Mouse (Mus musculus): ENCODE measurements around the gene Ptprm. TPM values are rescaled to one million over a fixed set of nuclear protein-coding genes. Genes with fewer than 3 reads are reported as not detected.

Gene Ptprm
- total RNA-seq, 2 experiments from 2014 or later, result 0.19 to 0.60 TPM

GRCm38 (mm10) chr17:66711221-66712016 is 642.8 kb downstream of the Ptprm start:
- no peak for ATAC-seq (replicated peaks; ENCODE audit: low FRiP score, poor library complexity, severe bottlenecking)

- ATAC-seq (replicated peaks; ENCODE audit: low FRiP score, poor library complexity, severe bottlenecking), result no peak
Measured at GRCm38 (mm10) chr17:66710568-66710967, 643.7 kb downstream of the Ptprm start.

GRCm38 (mm10) chr17:66708748-66709147 is 645.5 kb downstream of the Ptprm start:
- no peak for ATAC-seq (replicated peaks; ENCODE audit: low FRiP score, poor library complexity, severe bottlenecking)

- no peak for ATAC-seq (replicated peaks; ENCODE audit: low FRiP score, poor library complexity, severe bottlenecking)
Measured at GRCm38 (mm10) chr17:66707684-66708083, 646.6 kb downstream of the Ptprm start.

GRCm38 (mm10) chr17:66701358-66702184 is 652.7 kb downstream of the Ptprm start:
- no peak for ATAC-seq (replicated peaks; ENCODE audit: low FRiP score, poor library complexity, severe bottlenecking)

GRCm38 (mm10) chr17:66699896-66700295 is 654.4 kb downstream of the Ptprm start:
- no peak for ATAC-seq (replicated peaks; ENCODE audit: low FRiP score, poor library complexity, severe bottlenecking)

GRCm38 (mm10) chr17:66697650-66698049 is 656.6 kb downstream of the Ptprm start:
- no peak for ATAC-seq (replicated peaks; ENCODE audit: low FRiP score, poor library complexity, severe bottlenecking)

- no peak for ATAC-seq (replicated peaks; ENCODE audit: low FRiP score, poor library complexity, severe bottlenecking)
Measured at GRCm38 (mm10) chr17:66696531-66697172, 657.6 kb downstream of the Ptprm start.

- ATAC-seq (replicated peaks; ENCODE audit: low FRiP score, poor library complexity, severe bottlenecking), result no peak
Measured at GRCm38 (mm10) chr17:66694326-66694725, 659.9 kb downstream of the Ptprm start.

- ATAC-seq (replicated peaks; ENCODE audit: low FRiP score, poor library complexity, severe bottlenecking), result no peak
Measured at GRCm38 (mm10) chr17:66693676-66694304, 660.5 kb downstream of the Ptprm start.

GRCm38 (mm10) chr17:66692941-66693675 is 661.1 kb downstream of the Ptprm start:
- ATAC-seq (replicated peaks; ENCODE audit: low FRiP score, poor library complexity, severe bottlenecking), result no peak

GRCm38 (mm10) chr17:66688179-66688578 is 666.1 kb downstream of the Ptprm start:
- ATAC-seq (replicated peaks; ENCODE audit: low FRiP score, poor library complexity, severe bottlenecking), result no peak

GRCm38 (mm10) chr17:66687543-66687942 is 666.7 kb downstream of the Ptprm start:
- no peak for ATAC-seq (replicated peaks; ENCODE audit: low FRiP score, poor library complexity, severe bottlenecking)

- ATAC-seq (replicated peaks; ENCODE audit: low FRiP score, poor library complexity, severe bottlenecking), result no peak
Measured at GRCm38 (mm10) chr17:66686701-66687489, 667.4 kb downstream of the Ptprm start.

- ATAC-seq (replicated peaks; ENCODE audit: low FRiP score, poor library complexity, severe bottlenecking), result no peak
Measured at GRCm38 (mm10) chr17:66683411-66683810, 670.8 kb downstream of the Ptprm start.

GRCm38 (mm10) chr17:66680662-66681061 is 673.6 kb downstream of the Ptprm start:
- no peak for ATAC-seq (replicated peaks; ENCODE audit: low FRiP score, poor library complexity, severe bottlenecking)

GRCm38 (mm10) chr17:66674667-66675066 is 679.6 kb downstream of the Ptprm start:
- no peak for ATAC-seq (replicated peaks; ENCODE audit: low FRiP score, poor library complexity, severe bottlenecking)

- no peak for ATAC-seq (replicated peaks; ENCODE audit: low FRiP score, poor library complexity, severe bottlenecking)
Measured at GRCm38 (mm10) chr17:66671715-66672230, 682.5 kb downstream of the Ptprm start.
